Mouse (Mus musculus): ENCODE data around the gene Mlip.

DNA sequence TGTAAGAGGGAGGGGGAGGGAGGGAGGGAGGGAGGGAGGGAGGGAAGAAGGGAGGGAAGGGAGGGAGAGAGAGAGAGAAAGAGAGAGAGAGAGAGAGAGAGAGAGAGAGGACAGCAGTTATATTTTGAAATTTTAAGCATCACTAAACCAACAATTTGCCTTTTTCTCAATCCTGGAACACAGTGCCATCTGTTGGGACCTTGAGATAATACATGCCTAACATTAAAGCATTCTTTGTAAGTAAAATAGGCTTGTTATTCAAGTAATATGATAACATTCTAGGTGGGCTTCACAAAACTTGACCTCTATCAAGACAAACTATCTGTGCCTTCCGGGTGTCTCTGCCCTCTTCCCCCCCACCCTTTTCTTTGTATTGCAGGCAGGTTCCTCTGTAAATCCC, 34.0 kb upstream of the Mlip start:
- TF ChIP-seq GATA1 (IDR thresholded peaks at IDR 0.05; ENCODE audit: low read length) (no peak), TAL1 (IDR thresholded peaks at IDR 0.05; ENCODE audit: low read length) (no peak)

All from erythroblast, embryonic 14.5 days (primary cell).